In genomic region chr3:146498989-146499388, GRCm38 (mm10) we compare ENCODE assay signal across 8 mouse cellular contexts. TPM values are rescaled to one million over a fixed set of nuclear protein-coding genes. Genes with fewer than 3 reads are reported as not detected.
DNase-seq lines count a peak whose midpoint lies in the region; ATAC-seq and TF ChIP-seq lines count a peak whose summit lies in the region.

No protein-coding gene starts in this region.

- peak overlapping the region; percentile 78 for H3K4me3 ChIP-seq in heart, embryonic 10.5 days
- H3K4me3 ChIP-seq in E14TG2a.4 (replicated peaks; ENCODE audit: low read length), result peak overlapping the region; percentile 90
- peak overlapping the region; percentile 84 for H3K4me3 ChIP-seq in forebrain, embryonic 13.5 days
- peak overlapping the region; percentile 89 for H3K4me3 ChIP-seq in liver, embryonic 15.5 days (replicated peaks)

- peak overlapping the region; percentile 89 for H3K9ac ChIP-seq in forebrain, embryonic 13.5 days
- peak overlapping the region; percentile 93 for H3K9ac ChIP-seq in liver, embryonic 15.5 days

- no peaks in the 10 kb centered on the region for H3K9me3 ChIP-seq in heart, embryonic 10.5 days
- no peaks in the 10 kb centered on the region for H3K9me3 ChIP-seq in E14TG2a.4 (ENCODE audit: low read length)
- no peaks in the 10 kb centered on the region for H3K9me3 ChIP-seq in forebrain, embryonic 13.5 days (replicated peaks)
- H3K9me3 ChIP-seq in liver, embryonic 15.5 days (replicated peaks), result no peaks in the 10 kb centered on the region

- intact Hi-C loops in heart, postnatal 14 days (cut with DNase I), result loop anchor here (5.0 kb wide), 2 partner anchors 47 to 92 kb away; no protein-coding TSS in a partner anchor

- H3K4me1 ChIP-seq in heart, embryonic 10.5 days, result peaks cover 26% of the 10 kb centered on the region
- H3K4me1 ChIP-seq in E14TG2a.4 (replicated peaks; ENCODE audit: low read depth, low read length), result peaks cover 35% of the 10 kb centered on the region
- H3K4me1 ChIP-seq in forebrain, embryonic 13.5 days, result peaks cover 21% of the 10 kb centered on the region
- H3K4me1 ChIP-seq in liver, embryonic 15.5 days (replicated peaks), result peaks cover 35% of the 10 kb centered on the region

- H3K4me2 ChIP-seq in forebrain, embryonic 13.5 days, result peak overlapping the region; percentile 71
- peak overlapping the region; percentile 81 for H3K4me2 ChIP-seq in liver, embryonic 15.5 days

- ATAC-seq in forebrain, embryonic 13.5 days, result no peak
- ATAC-seq in liver, embryonic 15.5 days (ENCODE audit: insufficient read depth), result no peak
- ATAC-seq in megakaryocyte-erythroid progenitor cell, adult 5-6 weeks (replicated peaks; ENCODE audit: low FRiP score, low TSS enrichment, poor library complexity, severe bottlenecking), result no peak

- peaks cover 12% of the 10 kb centered on the region for H3K36me3 ChIP-seq in heart, embryonic 10.5 days
- H3K36me3 ChIP-seq in E14TG2a.4 (ENCODE audit: insufficient read depth, low read length), result peaks cover 30% of the 10 kb centered on the region
- peaks cover 8% of the 10 kb centered on the region for H3K36me3 ChIP-seq in forebrain, embryonic 13.5 days (ENCODE audit: poor library complexity, severe bottlenecking)
- peaks cover 14% of the 10 kb centered on the region for H3K36me3 ChIP-seq in liver, embryonic 15.5 days (replicated peaks)

- 3% methylated on average over 13 of the region's 13 CpGs for WGBS in heart, embryonic 10.5 days
- WGBS in forebrain, embryonic 13.5 days, result 5% methylated on average over 13 of the region's 13 CpGs
- WGBS in liver, embryonic 15.5 days (ENCODE audit: insufficient replicate concordance), result under 1% methylated on average over 13 of the region's 13 CpGs

- no peaks in the 10 kb centered on the region for H3K27me3 ChIP-seq in heart, embryonic 10.5 days (ENCODE audit: insufficient read depth, poor library complexity, severe bottlenecking)
- no peaks in the 10 kb centered on the region for H3K27me3 ChIP-seq in E14TG2a.4 (ENCODE audit: insufficient read depth, low read length)
- no peaks in the 10 kb centered on the region for H3K27me3 ChIP-seq in forebrain, embryonic 13.5 days
- no peaks in the 10 kb centered on the region for H3K27me3 ChIP-seq in liver, embryonic 15.5 days

- DNase-seq in heart, embryonic 10.5 days (ENCODE audit: low spot score), result no peak
- no peak for DNase-seq in heart, postnatal 14 days
- DNase-seq in yolk sac, embryonic 10.5 days (ENCODE audit: low spot score), result no peak
- no peak for DNase-seq in gastrocnemius, adult 8-10 months (ENCODE audit: low spot score in 2 of 2)

- TF ChIP-seq CTCF in E14TG2a.4 (conservative IDR thresholded peaks at IDR 0.05; ENCODE audit: low read length), result no peak

- peak overlapping the region; percentile 99 for H3K27ac ChIP-seq in heart, embryonic 10.5 days
- peak overlapping the region; percentile 44; the same call in 1 of the 2 replicates for H3K27ac ChIP-seq in forebrain, embryonic 13.5 days
- H3K27ac ChIP-seq in liver, embryonic 15.5 days (replicated peaks), result peak overlapping the region; percentile 97

RNA-seq across cellular contexts. Expression of gene Spata1, which starts 0.6 kb away (rescaled TPM):
- polyA plus RNA-seq in heart, embryonic 10.5 days (2016; fragmentation: Nextera tagmentation; extraction: Ambion mirVana), result 5.0 and 5.4 TPM in 2 replicates
- 1 to 10 TPM; 2.7 to 3.6 TPM for total RNA-seq in heart, postnatal 14 days (2021)
- 4.2 and 4.5 TPM in 2 replicates for polyA plus RNA-seq in forebrain, embryonic 13.5 days (2015; fragmentation: Nextera tagmentation; extraction: Ambion mirVana)
- 0.96 and 1.3 TPM in 2 replicates for polyA plus RNA-seq in liver, embryonic 15.5 days (2015; fragmentation: Nextera tagmentation; extraction: Ambion mirVana)
- 1 to 10 TPM; 5.0 to 7.1 (median 6.3) TPM for total RNA-seq in gastrocnemius, adult 8-10 months (2022)
- total RNA-seq in megakaryocyte-erythroid progenitor cell, adult 5-6 weeks (2014; fragmentation: Nextera tagmentation), result 6.9 and 7.8 TPM in 2 replicates
- 4.7 and 32.3 TPM in 2 replicates for total RNA-seq in megakaryocyte-erythroid progenitor cell, adult 5-6 weeks (2017)

RNA-seq across cellular contexts. Expression of gene Gng5, which starts 0.6 kb away (rescaled TPM):
- polyA plus RNA-seq in heart, embryonic 10.5 days (2016; fragmentation: Nextera tagmentation; extraction: Ambion mirVana), result 1,312 and 1,459 TPM in 2 replicates
- 100 to 1,000 TPM; 201 to 215 TPM for total RNA-seq in heart, postnatal 14 days (2021)
- 754 and 826 TPM in 2 replicates for polyA plus RNA-seq in forebrain, embryonic 13.5 days (2015; fragmentation: Nextera tagmentation; extraction: Ambion mirVana)
- polyA plus RNA-seq in liver, embryonic 15.5 days (2015; fragmentation: Nextera tagmentation; extraction: Ambion mirVana), result 458 and 540 TPM in 2 replicates
- total RNA-seq in gastrocnemius, adult 8-10 months (2022), result 100 to 1,000 TPM; 389 to 469 (median 438) TPM
- 208 and 251 TPM in 2 replicates for total RNA-seq in megakaryocyte-erythroid progenitor cell, adult 5-6 weeks (2014; fragmentation: Nextera tagmentation)
- 69.8 and 110 TPM in 2 replicates for total RNA-seq in megakaryocyte-erythroid progenitor cell, adult 5-6 weeks (2017)

RNA-seq across cellular contexts. Expression of gene Rpf1, which starts 22.2 kb away (rescaled TPM):
- 45.0 and 57.3 TPM in 2 replicates for polyA plus RNA-seq in heart, embryonic 10.5 days (2016; fragmentation: Nextera tagmentation; extraction: Ambion mirVana)
- 10 to 100 TPM; 13.6 to 14.4 TPM for total RNA-seq in heart, postnatal 14 days (2021)
- 62.5 and 67.5 TPM in 2 replicates for polyA plus RNA-seq in forebrain, embryonic 13.5 days (2015; fragmentation: Nextera tagmentation; extraction: Ambion mirVana)
- 25.7 and 25.9 TPM in 2 replicates for polyA plus RNA-seq in liver, embryonic 15.5 days (2015; fragmentation: Nextera tagmentation; extraction: Ambion mirVana)
- 10 to 100 TPM; 10.1 to 13.6 (median 11.7) TPM for total RNA-seq in gastrocnemius, adult 8-10 months (2022)
- 69.9 and 73.5 TPM in 2 replicates for total RNA-seq in megakaryocyte-erythroid progenitor cell, adult 5-6 weeks (2014; fragmentation: Nextera tagmentation)
- total RNA-seq in megakaryocyte-erythroid progenitor cell, adult 5-6 weeks (2017), result 112 and 113 TPM in 2 replicates

RNA-seq across cellular contexts. Expression of gene Ctbs, which starts 49.4 kb away (rescaled TPM):
- polyA plus RNA-seq in heart, embryonic 10.5 days (2016; fragmentation: Nextera tagmentation; extraction: Ambion mirVana), result 9.9 and 11.4 TPM in 2 replicates
- total RNA-seq in heart, postnatal 14 days (2021), result 1 to 10 TPM; 4.0 to 4.7 TPM
- polyA plus RNA-seq in forebrain, embryonic 13.5 days (2015; fragmentation: Nextera tagmentation; extraction: Ambion mirVana), result 3.1 and 3.5 TPM in 2 replicates
- polyA plus RNA-seq in liver, embryonic 15.5 days (2015; fragmentation: Nextera tagmentation; extraction: Ambion mirVana), result 5.3 and 5.4 TPM in 2 replicates
- total RNA-seq in gastrocnemius, adult 8-10 months (2022), result 1 to 10 TPM; 3.1 to 5.1 (median 4.2) TPM
- total RNA-seq in megakaryocyte-erythroid progenitor cell, adult 5-6 weeks (2014; fragmentation: Nextera tagmentation), result 2.9 and 5.0 TPM in 2 replicates
- 7.0 and 13.1 TPM in 2 replicates for total RNA-seq in megakaryocyte-erythroid progenitor cell, adult 5-6 weeks (2017)

Comparison
In these comparisons a context has a peak if more than half of its experiments do, and no peak if none do; other contexts are left out.
1. H3K27ac ChIP-seq: peak in every context shown above with its lines; median percentile 99 in heart, embryonic 10.5 days; 97 in liver, embryonic 15.5 days; 44 in forebrain, embryonic 13.5 days.
2. RNA of gene Rpf1, which starts 22.2 kb away (total RNA-seq): 69.9 to 113 TPM in megakaryocyte-erythroid progenitor cell, adult 5-6 weeks; 13.6 to 14.4 TPM in heart, postnatal 14 days and 10.1 to 13.6 TPM in gastrocnemius, adult 8-10 months; every median in the first group is over 4 times any median in the second.
3. Peak in every context shown above with its lines, with median percentiles within 50 percentile points of each other: H3K4me3 ChIP-seq.